Mouse (Mus musculus): ENCODE data around the gene Ctc1. TPM values are rescaled to one million over a fixed set of nuclear protein-coding genes. Genes with fewer than 3 reads are reported as not detected.

The Ctc1 gene
- polyA plus RNA-seq, 1 experiment: 29.1 TPM

DNA sequence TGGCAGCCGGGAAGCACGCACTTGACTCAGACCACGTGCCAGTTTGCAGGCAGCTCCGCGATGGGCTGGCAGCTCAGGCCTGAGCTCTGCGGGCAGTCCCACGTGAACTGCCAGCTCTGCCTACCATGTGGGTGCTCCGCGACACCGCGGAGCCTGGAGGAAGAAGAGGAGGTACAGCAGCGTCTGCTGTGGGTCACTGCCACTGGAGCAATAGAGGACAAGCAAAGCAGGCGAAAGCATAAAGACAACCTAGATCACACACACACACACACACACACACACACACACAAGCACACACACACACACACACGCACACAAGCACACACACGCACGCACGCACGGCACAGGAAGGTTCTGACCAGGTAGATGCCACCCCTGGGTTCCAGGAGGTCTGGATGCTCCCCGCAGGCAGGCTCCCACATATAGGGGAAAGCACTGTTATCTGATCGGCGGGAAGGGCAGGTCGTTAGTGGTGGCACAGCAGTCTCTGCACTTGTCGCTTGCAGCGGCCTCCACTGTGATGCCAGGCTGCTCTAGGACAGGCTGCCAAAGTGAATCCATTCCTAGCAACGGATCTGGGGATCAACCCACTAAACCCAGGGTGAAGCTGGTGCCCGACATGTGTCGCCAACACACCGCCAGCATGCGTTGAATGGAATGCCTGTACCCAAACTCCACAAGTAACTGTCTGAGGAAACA is 50.6 kb downstream of the Ctc1 start:
- Histone ChIP-seq H3K4me2 (ENCODE audit: low read depth) (peak overlapping the region; percentile 43), H3K79me2 (ENCODE audit: control insufficient read depth, insufficient read depth) (peaks cover 6% of the 10 kb centered on the region), H3K36me3 (ENCODE audit: control insufficient read depth, insufficient read depth) (no peaks in the 10 kb centered on the region), H3K4me3 (no peak overlapping the region), H3ac (ENCODE audit: control insufficient read depth, insufficient read length) (no peak overlapping the region), H3K27me3 (ENCODE audit: control insufficient read depth, insufficient read depth, insufficient read length) (no peaks in the 10 kb centered on the region)
- no peak for TF ChIP-seq TCF12 (IDR thresholded peaks at IDR 0.05; ENCODE audit: insufficient read depth, poor library complexity, severe bottlenecking)
- TF ChIP-seq E2F4 (IDR thresholded peaks at IDR 0.05; ENCODE audit: insufficient read depth): no peak
- no peak for TF ChIP-seq POLR2A (IDR thresholded peaks at IDR 0.05; ENCODE audit: insufficient read length, low read depth)
- no peak for TF ChIP-seq USF1 (IDR thresholded peaks at IDR 0.05; ENCODE audit: low read depth)
- no peak for TF ChIP-seq MYOD1 (IDR thresholded peaks at IDR 0.05; ENCODE audit: control insufficient read depth in 1 of 3, insufficient read length in 2 of 3, low read depth in 2 of 3)
- no peak for TF ChIP-seq POLR2AphosphoS2 (IDR thresholded peaks at IDR 0.05; ENCODE audit: insufficient read length, low read depth)
- TF ChIP-seq REST (IDR thresholded peaks at IDR 0.05; ENCODE audit: insufficient read depth, insufficient read length): no peak
- TF ChIP-seq MYOG (IDR thresholded peaks at IDR 0.05; ENCODE audit: control insufficient read depth in 1 of 3, insufficient read depth in 1 of 3, insufficient read length in 2 of 3, low read depth in 2 of 3): no peak
- no peak for TF ChIP-seq CEBPB (IDR thresholded peaks at IDR 0.05; ENCODE audit: insufficient read depth, poor library complexity, severe bottlenecking)
- TF ChIP-seq MAX (IDR thresholded peaks at IDR 0.05; ENCODE audit: low read depth): no peak
- no peak for TF ChIP-seq TCF3 (IDR thresholded peaks at IDR 0.05; ENCODE audit: insufficient read length, low read depth)

- no peaks in the 10 kb centered on the region for H3K79me2 ChIP-seq (ENCODE audit: control insufficient read depth, insufficient read depth)
- no peak for TF ChIP-seq MAX (IDR thresholded peaks at IDR 0.05; ENCODE audit: low read depth)
- no peak for TF ChIP-seq E2F4 (IDR thresholded peaks at IDR 0.05; ENCODE audit: insufficient read depth)
- TF ChIP-seq POLR2A (IDR thresholded peaks at IDR 0.05; ENCODE audit: insufficient read length, low read depth): no peak
- no peak for TF ChIP-seq POLR2AphosphoS2 (IDR thresholded peaks at IDR 0.05; ENCODE audit: insufficient read length, low read depth)
- TF ChIP-seq TCF12 (IDR thresholded peaks at IDR 0.05; ENCODE audit: insufficient read depth, poor library complexity, severe bottlenecking): no peak
- no peak for TF ChIP-seq USF1 (IDR thresholded peaks at IDR 0.05; ENCODE audit: low read depth)
- no peak for TF ChIP-seq REST (IDR thresholded peaks at IDR 0.05; ENCODE audit: insufficient read depth, insufficient read length)
- no peak for TF ChIP-seq SRF (IDR thresholded peaks at IDR 0.05; ENCODE audit: control insufficient read depth, insufficient read length, low read depth)
- no peak for TF ChIP-seq MYOD1 (IDR thresholded peaks at IDR 0.05; ENCODE audit: control insufficient read depth in 1 of 3, insufficient read length in 2 of 3, low read depth in 2 of 3)
- TF ChIP-seq CEBPB (IDR thresholded peaks at IDR 0.05; ENCODE audit: insufficient read depth, poor library complexity, severe bottlenecking): no peak
- no peak for TF ChIP-seq TCF3 (IDR thresholded peaks at IDR 0.05; ENCODE audit: insufficient read length, low read depth)
- TF ChIP-seq MYOG (IDR thresholded peaks at IDR 0.05; ENCODE audit: control insufficient read depth in 1 of 3, insufficient read depth in 1 of 3, insufficient read length in 2 of 3, low read depth in 2 of 3): no peak
- H3K27me3 ChIP-seq (ENCODE audit: control insufficient read depth, insufficient read depth, insufficient read length): no peaks in the 10 kb centered on the region
- no peak overlapping the region for H3K4me3 ChIP-seq
- H3ac ChIP-seq (ENCODE audit: control insufficient read depth, insufficient read length): no peak overlapping the region
- peak overlapping the region; percentile 62 for H3K4me2 ChIP-seq (ENCODE audit: low read depth)
- H3K36me3 ChIP-seq (ENCODE audit: control insufficient read depth, insufficient read depth): no peaks in the 10 kb centered on the region
Measured at GRCm38 (mm10) chr11:69066956-69067355, 51.2 kb downstream of the Ctc1 start.

GRCm38 (mm10) chr11:69067601-69068000 is 51.9 kb downstream of the Ctc1 start:
- no peak overlapping the region for H3K4me3 ChIP-seq

DNA sequence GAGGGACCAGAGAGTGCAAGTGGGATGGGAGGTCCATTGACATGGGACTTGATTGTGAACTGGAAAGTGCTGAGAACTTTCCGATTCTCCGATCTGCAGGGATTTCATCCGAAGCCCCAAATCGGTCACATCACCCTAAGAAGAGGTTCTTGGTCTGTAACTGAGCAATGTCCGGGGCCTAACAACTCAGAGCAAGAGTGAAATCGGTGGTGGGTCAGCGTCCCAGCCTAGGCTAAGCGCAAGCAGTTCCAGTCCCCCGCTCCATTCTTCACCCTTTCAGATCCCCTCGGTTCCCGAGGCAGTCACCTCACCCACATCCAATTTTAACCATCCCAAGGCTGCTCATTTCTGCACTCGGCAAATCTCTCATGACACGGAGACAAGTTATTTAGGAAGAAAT is 54.4 kb downstream of the Ctc1 start:
- no peaks in the 10 kb centered on the region for H3K79me2 ChIP-seq (ENCODE audit: control insufficient read depth, insufficient read depth)
- peak overlapping the region; percentile 40 for H3K4me3 ChIP-seq
- no peak for TF ChIP-seq MYOD1 (IDR thresholded peaks at IDR 0.05; ENCODE audit: control insufficient read depth in 1 of 3, insufficient read length in 2 of 3, low read depth in 2 of 3)
- H3K4me2 ChIP-seq (ENCODE audit: low read depth): peak overlapping the region; percentile 84
- peak overlapping the region; percentile 27 for H3ac ChIP-seq (ENCODE audit: control insufficient read depth, insufficient read length)
- H3K36me3 ChIP-seq (ENCODE audit: control insufficient read depth, insufficient read depth): no peaks in the 10 kb centered on the region
- no peaks in the 10 kb centered on the region for H3K27me3 ChIP-seq (ENCODE audit: control insufficient read depth, insufficient read depth, insufficient read length)

More at GRCm38 (mm10) chr11:69067601-69068000, 51.9 kb downstream of the Ctc1 start:
- no peak for TF ChIP-seq E2F4 (IDR thresholded peaks at IDR 0.05; ENCODE audit: insufficient read depth)
- TF ChIP-seq MYOD1 (IDR thresholded peaks at IDR 0.05; ENCODE audit: control insufficient read depth in 1 of 3, insufficient read length in 2 of 3, low read depth in 2 of 3): no peak
- TF ChIP-seq SRF (IDR thresholded peaks at IDR 0.05; ENCODE audit: control insufficient read depth, insufficient read length, low read depth): no peak
- no peak for TF ChIP-seq MYOG (IDR thresholded peaks at IDR 0.05; ENCODE audit: control insufficient read depth in 1 of 3, insufficient read depth in 1 of 3, insufficient read length in 2 of 3, low read depth in 2 of 3)
- TF ChIP-seq REST (IDR thresholded peaks at IDR 0.05; ENCODE audit: insufficient read depth, insufficient read length): no peak
- TF ChIP-seq TCF3 (IDR thresholded peaks at IDR 0.05; ENCODE audit: insufficient read length, low read depth): no peak
- no peak for TF ChIP-seq POLR2AphosphoS2 (IDR thresholded peaks at IDR 0.05; ENCODE audit: insufficient read length, low read depth)
- no peak for TF ChIP-seq TCF12 (IDR thresholded peaks at IDR 0.05; ENCODE audit: insufficient read depth, poor library complexity, severe bottlenecking)
- no peak for TF ChIP-seq POLR2A (IDR thresholded peaks at IDR 0.05; ENCODE audit: insufficient read length, low read depth)
- TF ChIP-seq USF1 (IDR thresholded peaks at IDR 0.05; ENCODE audit: low read depth): no peak
- TF ChIP-seq MAX (IDR thresholded peaks at IDR 0.05; ENCODE audit: low read depth): no peak
- TF ChIP-seq CEBPB (IDR thresholded peaks at IDR 0.05; ENCODE audit: insufficient read depth, poor library complexity, severe bottlenecking): no peak
- Histone ChIP-seq H3K79me2 (ENCODE audit: control insufficient read depth, insufficient read depth) (no peaks in the 10 kb centered on the region), H3K36me3 (ENCODE audit: control insufficient read depth, insufficient read depth) (no peaks in the 10 kb centered on the region), H3ac (ENCODE audit: control insufficient read depth, insufficient read length) (no peak overlapping the region), H3K4me2 (ENCODE audit: low read depth) (peak overlapping the region; percentile 62), H3K27me3 (ENCODE audit: control insufficient read depth, insufficient read depth, insufficient read length) (no peaks in the 10 kb centered on the region)

Data from myocyte (in vitro differentiated cells).